Mouse (Mus musculus) lung, postnatal 0 days (tissue): ENCODE data around the gene Col9a1.

Source experiments
- CTCF ChIP-seq: IDR thresholded peaks from 2 replicates; pipeline ENCODE4 v1.5.1; 2016; ENCODE audit warnings: antibody characterized with exemption, mild to moderate bottlenecking
- EP300 ChIP-seq: IDR thresholded peaks from 2 replicates; pipeline ENCODE4 v1.6.1; 2016; ENCODE audit warnings: antibody characterized with exemption, mild to moderate bottlenecking, control low read depth

DNA sequence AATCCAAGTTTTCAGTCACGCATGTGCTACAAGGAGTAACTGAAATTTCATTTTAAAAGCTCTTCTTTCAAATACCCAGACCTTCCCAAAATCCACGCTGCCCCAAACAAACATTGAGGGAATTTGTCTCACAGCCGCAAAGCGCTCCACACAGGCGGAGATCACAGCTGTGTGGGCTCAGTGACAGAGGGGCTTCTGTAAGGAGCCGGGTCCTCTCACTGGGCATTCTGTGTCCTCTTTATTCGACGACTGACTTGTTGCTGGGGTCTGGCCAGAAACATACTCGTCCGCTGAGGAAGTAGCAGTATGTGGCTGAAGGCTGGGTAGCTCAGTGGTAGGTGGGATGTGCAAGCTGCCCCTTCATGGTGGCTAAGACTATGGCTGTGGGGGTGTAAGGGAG, 67.5 kb downstream of the Col9a1 start:
- no peak for TF ChIP-seq CTCF
- TF ChIP-seq EP300: no peak
